Mouse (Mus musculus): ENCODE measurements around the gene Eps15l1. TPM values are rescaled to one million over a fixed set of nuclear protein-coding genes. Genes with fewer than 3 reads are reported as not detected.
A peak's percentile ranks its signal among the peaks of the same experiment; 100 is the strongest.

Gene Eps15l1
- polyA plus RNA-seq, 1 experiment from 2014 or later: 40.2 TPM

- H3K27ac ChIP-seq (ENCODE audit: low read length): peak overlapping the region; percentile 91
- peak overlapping the region; percentile 92 for H3K9ac ChIP-seq (ENCODE audit: low read length)
- H3K4me3 ChIP-seq (ENCODE audit: low read length): peak overlapping the region; percentile 92
- no peaks in the 10 kb centered on the region for H3K36me3 ChIP-seq (ENCODE audit: control insufficient read depth, insufficient read depth)
- no peaks in the 10 kb centered on the region for H3K27me3 ChIP-seq (ENCODE audit: control insufficient read depth, insufficient read depth, low read length)
- H3K4me1 ChIP-seq (ENCODE audit: control insufficient read depth, insufficient read depth, low read length): peaks cover 49% of the 10 kb centered on the region
- 1% methylated on average over 71 of the region's 73 CpGs for WGBS
- ATAC-seq (replicated peaks; ENCODE audit: extremely low read depth, insufficient read depth, low FRiP score): peak; percentile 33
- H3K9me3 ChIP-seq (replicated peaks; ENCODE audit: control insufficient read depth, low read length): no peaks in the 10 kb centered on the region
- peak overlapping the region; percentile 74 for H3K4me2 ChIP-seq (ENCODE audit: low read depth, low read length)
Observed at GRCm38 (mm10) chr8:72420571-72421361, 494 bp downstream of the Eps15l1 start.

GRCm38 (mm10) chr8:72418073-72418472 lies 3.2 kb downstream of the Eps15l1 start:
- Histone ChIP-seq H3K9me3 (replicated peaks; ENCODE audit: control insufficient read depth, low read length) (no peaks in the 10 kb centered on the region), H3K4me2 (ENCODE audit: low read depth, low read length) (no peak overlapping the region), H3K36me3 (ENCODE audit: control insufficient read depth, insufficient read depth) (no peaks in the 10 kb centered on the region), H3K4me1 (ENCODE audit: control insufficient read depth, insufficient read depth, low read length) (peaks cover 67% of the 10 kb centered on the region), H3K27me3 (ENCODE audit: control insufficient read depth, insufficient read depth, low read length) (no peaks in the 10 kb centered on the region), H3K27ac (ENCODE audit: low read length) (no peak overlapping the region), H3K9ac (ENCODE audit: low read length) (no peak overlapping the region), H3K4me3 (ENCODE audit: low read length) (no peak overlapping the region)
- ATAC-seq (replicated peaks; ENCODE audit: extremely low read depth, insufficient read depth, low FRiP score): no peak
- WGBS: 90% methylated on average over 4 of the region's 4 CpGs

GRCm38 (mm10) chr8:72415252-72415651 lies 6.0 kb downstream of the Eps15l1 start:
- Histone ChIP-seq H3K36me3 (ENCODE audit: control insufficient read depth, insufficient read depth) (0 out of 2 replicates have a peak, but pooled peaks cover 6% of the 10 kb centered on the region), H3K27me3 (ENCODE audit: control insufficient read depth, insufficient read depth, low read length) (no peaks in the 10 kb centered on the region), H3K4me2 (ENCODE audit: low read depth, low read length) (no peak overlapping the region), H3K4me3 (ENCODE audit: low read length) (no peak overlapping the region), H3K9me3 (replicated peaks; ENCODE audit: control insufficient read depth, low read length) (no peaks in the 10 kb centered on the region), H3K4me1 (ENCODE audit: control insufficient read depth, insufficient read depth, low read length) (peaks cover 72% of the 10 kb centered on the region), H3K9ac (ENCODE audit: low read length) (peak overlapping the region; percentile 13; the same call in 1 of the 2 replicates), H3K27ac (ENCODE audit: low read length) (no peak overlapping the region)
- 38% methylated on average over 2 of the region's 2 CpGs for WGBS
- no peak for ATAC-seq (replicated peaks; ENCODE audit: extremely low read depth, insufficient read depth, low FRiP score)

- H3K4me3 ChIP-seq (ENCODE audit: low read length): no peak overlapping the region
- H3K27me3 ChIP-seq (ENCODE audit: control insufficient read depth, insufficient read depth, low read length): no peaks in the 10 kb centered on the region
- H3K36me3 ChIP-seq (ENCODE audit: control insufficient read depth, insufficient read depth): 0 out of 2 replicates have a peak, but pooled peaks cover 6% of the 10 kb centered on the region
- H3K27ac ChIP-seq (ENCODE audit: low read length): no peak overlapping the region
- H3K9me3 ChIP-seq (replicated peaks; ENCODE audit: control insufficient read depth, low read length): no peaks in the 10 kb centered on the region
- no peak overlapping the region for H3K9ac ChIP-seq (ENCODE audit: low read length)
- no peak for ATAC-seq (replicated peaks; ENCODE audit: extremely low read depth, insufficient read depth, low FRiP score)
- peaks cover 65% of the 10 kb centered on the region for H3K4me1 ChIP-seq (ENCODE audit: control insufficient read depth, insufficient read depth, low read length)
- no peak overlapping the region for H3K4me2 ChIP-seq (ENCODE audit: low read depth, low read length)
- WGBS: 56% methylated on average over 7 of the region's 7 CpGs
Observed at GRCm38 (mm10) chr8:72413839-72414238, 7.4 kb downstream of the Eps15l1 start.

- Histone ChIP-seq H3K4me3 (ENCODE audit: low read length) (no peak overlapping the region), H3K27ac (ENCODE audit: low read length) (no peak overlapping the region), H3K4me1 (ENCODE audit: control insufficient read depth, insufficient read depth, low read length) (peaks cover 33% of the 10 kb centered on the region), H3K9ac (ENCODE audit: low read length) (no peak overlapping the region), H3K36me3 (ENCODE audit: control insufficient read depth, insufficient read depth) (0 out of 2 replicates have a peak, but pooled peaks cover 6% of the 10 kb centered on the region), H3K9me3 (replicated peaks; ENCODE audit: control insufficient read depth, low read length) (no peaks in the 10 kb centered on the region), H3K4me2 (ENCODE audit: low read depth, low read length) (no peak overlapping the region), H3K27me3 (ENCODE audit: control insufficient read depth, insufficient read depth, low read length) (no peaks in the 10 kb centered on the region)
- 71% methylated on average over 3 of the region's 3 CpGs for WGBS
- ATAC-seq (replicated peaks; ENCODE audit: extremely low read depth, insufficient read depth, low FRiP score): no peak
Observed at GRCm38 (mm10) chr8:72409443-72409842, 11.8 kb downstream of the Eps15l1 start.

- no peak overlapping the region for H3K9ac ChIP-seq (ENCODE audit: low read length)
- H3K27ac ChIP-seq (ENCODE audit: low read length): no peak overlapping the region
- ATAC-seq (replicated peaks; ENCODE audit: extremely low read depth, insufficient read depth, low FRiP score): no peak
- H3K4me1 ChIP-seq (ENCODE audit: control insufficient read depth, insufficient read depth, low read length): peaks cover 27% of the 10 kb centered on the region
- no peaks in the 10 kb centered on the region for H3K27me3 ChIP-seq (ENCODE audit: control insufficient read depth, insufficient read depth, low read length)
- no peaks in the 10 kb centered on the region for H3K9me3 ChIP-seq (replicated peaks; ENCODE audit: control insufficient read depth, low read length)
- 0 out of 2 replicates have a peak, but pooled peaks cover 6% of the 10 kb centered on the region for H3K36me3 ChIP-seq (ENCODE audit: control insufficient read depth, insufficient read depth)
- no peak overlapping the region for H3K4me2 ChIP-seq (ENCODE audit: low read depth, low read length)
- H3K4me3 ChIP-seq (ENCODE audit: low read length): no peak overlapping the region
- WGBS: 88% methylated on average over 1 of the region's 1 CpGs
Observed at GRCm38 (mm10) chr8:72407878-72408277, 13.4 kb downstream of the Eps15l1 start.

GRCm38 (mm10) chr8:72402981-72403380 lies 18.3 kb downstream of the Eps15l1 start:
- no peak for ATAC-seq (replicated peaks; ENCODE audit: extremely low read depth, insufficient read depth, low FRiP score)
- H3K36me3 ChIP-seq (ENCODE audit: control insufficient read depth, insufficient read depth): no peaks in the 10 kb centered on the region; the same call in 1 of the 2 replicates
- no peak overlapping the region for H3K4me3 ChIP-seq (ENCODE audit: low read length)
- no peak overlapping the region for H3K4me2 ChIP-seq (ENCODE audit: low read depth, low read length)
- no peaks in the 10 kb centered on the region for H3K9me3 ChIP-seq (replicated peaks; ENCODE audit: control insufficient read depth, low read length)
- no peaks in the 10 kb centered on the region for H3K27me3 ChIP-seq (ENCODE audit: control insufficient read depth, insufficient read depth, low read length)
- peaks cover 12% of the 10 kb centered on the region for H3K4me1 ChIP-seq (ENCODE audit: control insufficient read depth, insufficient read depth, low read length)
- no peak overlapping the region for H3K9ac ChIP-seq (ENCODE audit: low read length)
- 89% methylated on average over 3 of the region's 3 CpGs for WGBS
- H3K27ac ChIP-seq (ENCODE audit: low read length): no peak overlapping the region

- H3K9me3 ChIP-seq (replicated peaks; ENCODE audit: control insufficient read depth, low read length): no peaks in the 10 kb centered on the region
- H3K4me3 ChIP-seq (ENCODE audit: low read length): no peak overlapping the region
- no peak overlapping the region for H3K9ac ChIP-seq (ENCODE audit: low read length)
- no peaks in the 10 kb centered on the region for H3K27me3 ChIP-seq (ENCODE audit: control insufficient read depth, insufficient read depth, low read length)
- H3K4me2 ChIP-seq (ENCODE audit: low read depth, low read length): no peak overlapping the region
- H3K4me1 ChIP-seq (ENCODE audit: control insufficient read depth, insufficient read depth, low read length): peaks cover 10% of the 10 kb centered on the region
- H3K27ac ChIP-seq (ENCODE audit: low read length): no peak overlapping the region
- ATAC-seq (replicated peaks; ENCODE audit: extremely low read depth, insufficient read depth, low FRiP score): no peak
- peaks cover 1% of the 10 kb centered on the region; the same call in 1 of the 2 replicates for H3K36me3 ChIP-seq (ENCODE audit: control insufficient read depth, insufficient read depth)
- 72% methylated on average over 1 of the region's 1 CpGs for WGBS
Observed at GRCm38 (mm10) chr8:72401381-72401780, 19.9 kb downstream of the Eps15l1 start.

GRCm38 (mm10) chr8:72385737-72386136 lies 35.5 kb downstream of the Eps15l1 start:
- Histone ChIP-seq H3K4me1 (ENCODE audit: control insufficient read depth, insufficient read depth, low read length) (no peaks in the 10 kb centered on the region), H3K27ac (ENCODE audit: low read length) (no peak overlapping the region), H3K27me3 (ENCODE audit: control insufficient read depth, insufficient read depth, low read length) (no peaks in the 10 kb centered on the region), H3K4me2 (ENCODE audit: low read depth, low read length) (no peak overlapping the region), H3K9me3 (replicated peaks; ENCODE audit: control insufficient read depth, low read length) (no peaks in the 10 kb centered on the region), H3K36me3 (ENCODE audit: control insufficient read depth, insufficient read depth) (peaks cover 76% of the 10 kb centered on the region), H3K9ac (ENCODE audit: low read length) (no peak overlapping the region), H3K4me3 (ENCODE audit: low read length) (no peak overlapping the region)
- WGBS: 89% methylated on average over 2 of the region's 2 CpGs
- ATAC-seq (replicated peaks; ENCODE audit: extremely low read depth, insufficient read depth, low FRiP score): no peak

All from heart, embryonic 16.5 days (tissue).